Mouse (Mus musculus) ES-Bruce4 (cell line): ENCODE measurements around the gene Lgr5.

Source experiments
- CTCF ChIP-seq: IDR thresholded peaks from one replicate; pipeline ENCODE4 v1.8.1; 2011; ENCODE audit warnings: low read depth, low read length
- EP300 ChIP-seq: IDR thresholded peaks from 2 replicates; pipeline ENCODE4 v1.6.1; 2011; ENCODE audit warnings: low read depth, low read length; ENCODE audit not compliant: insufficient read depth
- POLR2A ChIP-seq: IDR thresholded peaks from one replicate; pipeline ENCODE4 v1.8.1; 2011; ENCODE audit warnings: low read length; ENCODE audit not compliant: insufficient read depth

GRCm38 (mm10) chr10:115587979-115588378 lies 399 bp upstream of the Lgr5 start:
- TF ChIP-seq CTCF (no peak), POLR2A (no peak), EP300 (no peak)
